Mouse (Mus musculus) MEL (cell line): ENCODE measurements at regions not wholly inside any gene's neighbourhood (a gene's known extent, or its start where the extent isn't known, plus 50 kb on each side); places are given as distances from the start of the nearest gene placed in this dataset.

Experiments
- CTCF ChIP-seq, 3 experiments: IDR thresholded peaks in 2 of 3; conservative IDR thresholded peaks in 1 of 3; 2 replicates each; pipeline ENCODE4 v1.5.1; 2011 to 2012; ENCODE audit warnings: low read length in 3 of 3, low read depth in 2 of 3, mild to moderate bottlenecking in 2 of 3, improper control_type of control experiment in 1 of 3, inconsistent platforms in 1 of 3, mixed read lengths in 1 of 3, moderate library complexity in 1 of 3; ENCODE audit not compliant: control insufficient read depth in 1 of 3, insufficient read depth in 1 of 3, poor library complexity in 1 of 3, severe bottlenecking in 1 of 3
- EP300 ChIP-seq, 2 experiments: IDR thresholded peaks; 2 replicates each; pipeline ENCODE4 v1.6.1; 2011; ENCODE audit warnings: improper control_type of control experiment in 2 of 2, low read length in 2 of 2, low read depth in 1 of 2, mild to moderate bottlenecking in 1 of 2
- GABPA ChIP-seq: IDR thresholded peaks from 2 replicates; pipeline ENCODE4 v1.6.1; 2012; ENCODE audit warnings: low read depth, mild to moderate bottlenecking, inconsistent platforms, low read length, improper control_type of control experiment, moderate library complexity
- HCFC1 ChIP-seq: IDR thresholded peaks from 2 replicates; pipeline ENCODE4 v1.6.1; 2012; ENCODE audit warnings: low read depth, mild to moderate bottlenecking, inconsistent platforms, low read length, improper control_type of control experiment, moderate library complexity
- JUND ChIP-seq: IDR thresholded peaks from 2 replicates; pipeline ENCODE4 v1.6.1; 2011; ENCODE audit warnings: low read depth, mild to moderate bottlenecking, improper control_type of control experiment, low read length
- MXI1 ChIP-seq: IDR thresholded peaks from 2 replicates; pipeline ENCODE4 v1.6.1; 2011; ENCODE audit warnings: mild to moderate bottlenecking, low read depth, low read length, improper control_type of control experiment
- MYC ChIP-seq: IDR thresholded peaks from 2 replicates; pipeline ENCODE4 v1.6.1; 2011; ENCODE audit warnings: low read depth, mild to moderate bottlenecking, low read length, improper control_type of control experiment, moderate library complexity
- POLR2A ChIP-seq, 2 experiments: IDR thresholded peaks; 2 replicates each; pipeline ENCODE4 v1.6.1; 2011 to 2012; ENCODE audit warnings: low read length in 2 of 2, mild to moderate bottlenecking in 2 of 2, control low read depth in 1 of 2, improper control_type of control experiment in 1 of 2, low read depth in 1 of 2, moderate library complexity in 1 of 2; ENCODE audit not compliant: control insufficient read depth in 1 of 2, insufficient read depth in 1 of 2, poor library complexity in 1 of 2
- POLR2AphosphoS2 ChIP-seq: IDR thresholded peaks from 2 replicates; pipeline ENCODE4 v1.6.1; 2011; ENCODE audit warnings: low read length, improper control_type of control experiment
- TAL1 ChIP-seq: IDR thresholded peaks from 2 replicates; pipeline ENCODE4 v1.6.1; 2012; ENCODE audit warnings: mild to moderate bottlenecking, inconsistent platforms, low read length, moderate library complexity, mixed read lengths

GRCm38 (mm10) chr2:178958829-178959228 is 483.4 kb upstream of the Cdh4 start:
- TF ChIP-seq POLR2A (IDR thresholded peaks at IDR 0.05; ENCODE audit: control insufficient read depth in 1 of 2, insufficient read depth in 1 of 2, low read depth in 1 of 2, low read length in 2 of 2, poor library complexity in 1 of 2) (no peak), EP300 (IDR thresholded peaks at IDR 0.05; ENCODE audit: low read depth in 1 of 2, low read length in 2 of 2) (no peak), HCFC1 (no peak), MYC (no peak), CTCF (IDR thresholded peaks at IDR 0.05 in 2 of 3, conservative IDR thresholded peaks at IDR 0.05 in 1 of 3; ENCODE audit: control insufficient read depth in 1 of 3, insufficient read depth in 1 of 3, low read depth in 2 of 3, low read length in 3 of 3, poor library complexity in 1 of 3, severe bottlenecking in 1 of 3) (no peak), JUND (no peak), MXI1 (no peak), TAL1 (no peak), POLR2AphosphoS2 (no peak), GABPA (no peak)
